Mouse (Mus musculus) ZHBTc4 (cell line): Measurements from ENCODE around the gene Cracr2b.
A peak's percentile ranks its signal among the peaks of the same experiment; 100 is the strongest.

ENCODE experiments used
- DNase-seq: peaks from one replicate; pipeline ENCODE4 v3.0.0-alpha.2; 2011; ENCODE audit warnings: low read depth, low spot score

The Cracr2b gene

DNA sequence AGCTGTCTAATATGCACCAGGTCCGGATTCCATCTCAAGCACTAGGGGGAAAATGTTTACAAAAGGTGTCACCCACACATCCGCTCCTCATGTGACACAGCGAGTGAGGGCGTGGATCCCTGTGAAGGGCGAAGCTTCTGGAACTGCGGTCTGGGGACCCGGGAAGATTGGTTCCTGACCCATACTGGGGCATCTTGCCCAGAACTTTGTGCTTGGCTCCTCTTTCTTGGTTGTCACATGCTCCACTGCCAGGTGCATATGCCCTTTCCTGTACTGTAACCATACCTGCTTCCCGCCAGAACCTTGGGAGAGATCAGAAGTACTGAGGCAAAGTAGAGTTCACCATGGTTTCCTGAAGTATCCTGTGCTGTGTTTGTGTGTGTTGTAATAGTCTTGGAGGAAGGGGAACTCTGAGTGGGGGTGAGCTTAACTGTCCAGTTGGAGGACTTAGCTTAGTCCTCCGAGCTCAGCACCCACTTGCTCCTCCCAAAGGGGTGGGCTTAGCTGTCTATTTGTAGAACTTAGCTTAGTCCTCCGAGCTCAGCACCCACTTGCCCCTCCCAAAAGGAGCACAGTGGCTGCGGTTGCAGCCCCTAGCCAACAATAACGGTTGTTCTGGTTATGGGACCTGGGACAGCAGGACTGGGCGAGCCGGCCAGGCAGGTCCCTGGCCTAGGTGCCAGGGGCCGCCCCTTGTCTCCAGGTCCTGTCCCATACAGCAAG is at the start of gene Cracr2b:
Gene Cracr2b (plus strand): TSS at position 704 of the 723 bp plus-strand sequence.
- DNase-seq, result no peak

DNA sequence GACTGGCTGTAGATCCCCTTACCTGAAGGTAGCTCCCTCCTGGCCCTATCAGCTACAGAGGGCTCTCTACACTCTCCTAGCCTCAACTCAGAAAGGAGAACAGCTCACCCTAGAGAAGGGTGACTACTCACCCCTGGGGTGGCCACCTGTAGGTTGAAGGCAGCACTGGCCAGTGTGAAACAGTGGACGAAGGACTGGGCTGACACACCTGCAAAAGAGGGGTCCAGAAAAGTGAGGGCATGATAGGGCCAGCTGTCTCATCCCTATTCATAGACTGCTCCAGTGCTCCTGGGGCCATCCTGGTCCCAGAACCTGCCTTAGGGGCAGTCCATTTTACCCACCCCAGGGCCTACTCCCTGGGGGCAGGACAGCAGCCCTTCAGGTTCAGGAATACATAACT is 49.2 kb upstream of the Cracr2b start:
- no peak for DNase-seq

DNA sequence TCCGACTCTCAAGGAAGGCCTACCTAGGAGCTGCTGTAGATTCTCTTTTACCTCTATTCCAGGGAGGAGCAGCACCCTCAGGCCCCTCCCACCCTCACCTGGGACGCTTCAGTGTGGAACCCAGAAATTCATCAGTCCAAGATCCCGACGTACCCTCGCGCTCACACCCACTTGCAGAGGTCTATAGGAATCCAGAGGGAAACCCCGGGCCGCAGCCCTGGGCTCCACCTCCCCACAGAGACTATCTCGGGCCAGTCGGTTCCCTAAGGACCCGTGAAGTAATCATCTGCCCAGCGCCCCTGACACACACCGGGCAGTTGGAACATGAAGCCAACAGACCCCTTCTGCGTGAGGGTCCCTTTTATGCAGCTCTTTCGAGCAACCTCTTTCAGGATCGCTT is 47.6 kb upstream of the Cracr2b start:
- peak; percentile 47 for DNase-seq

DNA sequence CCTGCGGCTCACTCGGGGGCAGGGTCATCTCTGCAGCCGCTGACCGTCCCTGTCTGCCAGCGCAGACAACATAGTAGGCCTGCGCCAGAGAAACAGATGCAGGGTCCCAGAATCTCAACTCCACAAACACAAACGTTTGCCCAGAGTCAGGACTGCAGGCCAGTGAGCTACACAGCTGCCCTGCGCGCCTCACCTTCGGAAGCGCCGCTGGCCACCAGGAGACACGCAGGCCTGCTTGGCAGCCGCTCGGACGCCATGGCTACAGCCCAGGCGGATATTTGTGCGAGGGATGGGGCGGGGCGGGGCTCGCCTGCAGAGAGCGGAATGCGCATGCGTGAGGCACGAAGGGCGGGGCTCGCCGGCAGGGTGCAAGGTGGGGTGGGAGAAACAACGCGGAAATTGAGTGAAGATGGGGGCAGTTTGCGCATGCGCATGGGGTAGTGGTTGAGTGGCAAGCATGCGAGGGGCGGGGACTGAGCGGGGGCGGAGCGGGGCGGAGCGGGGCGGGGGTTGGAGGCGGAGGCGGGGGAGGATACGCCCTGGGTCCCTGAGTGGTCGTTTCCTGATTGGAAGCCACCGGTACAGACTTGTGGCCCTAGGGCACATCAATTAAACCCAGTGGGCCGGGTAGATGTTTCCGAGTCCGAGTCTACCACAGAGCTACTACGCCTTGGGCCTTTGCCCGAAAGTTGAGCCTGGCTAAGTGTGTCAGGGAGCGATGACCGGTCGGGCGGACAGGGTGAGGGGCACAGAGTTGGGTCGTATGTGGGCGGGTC is 46.9 kb upstream of the Cracr2b start, which contains the start of gene Gatd1:
Gene Gatd1 (minus strand): TSS at position 328 of the 776 bp plus-strand sequence.
- DNase-seq, result peak; percentile 99

- peak; percentile 42 for DNase-seq
These were observed 44.6 kb upstream of the Cracr2b start for GRCm38 (mm10) chr7:141416144-141416841.

DNA sequence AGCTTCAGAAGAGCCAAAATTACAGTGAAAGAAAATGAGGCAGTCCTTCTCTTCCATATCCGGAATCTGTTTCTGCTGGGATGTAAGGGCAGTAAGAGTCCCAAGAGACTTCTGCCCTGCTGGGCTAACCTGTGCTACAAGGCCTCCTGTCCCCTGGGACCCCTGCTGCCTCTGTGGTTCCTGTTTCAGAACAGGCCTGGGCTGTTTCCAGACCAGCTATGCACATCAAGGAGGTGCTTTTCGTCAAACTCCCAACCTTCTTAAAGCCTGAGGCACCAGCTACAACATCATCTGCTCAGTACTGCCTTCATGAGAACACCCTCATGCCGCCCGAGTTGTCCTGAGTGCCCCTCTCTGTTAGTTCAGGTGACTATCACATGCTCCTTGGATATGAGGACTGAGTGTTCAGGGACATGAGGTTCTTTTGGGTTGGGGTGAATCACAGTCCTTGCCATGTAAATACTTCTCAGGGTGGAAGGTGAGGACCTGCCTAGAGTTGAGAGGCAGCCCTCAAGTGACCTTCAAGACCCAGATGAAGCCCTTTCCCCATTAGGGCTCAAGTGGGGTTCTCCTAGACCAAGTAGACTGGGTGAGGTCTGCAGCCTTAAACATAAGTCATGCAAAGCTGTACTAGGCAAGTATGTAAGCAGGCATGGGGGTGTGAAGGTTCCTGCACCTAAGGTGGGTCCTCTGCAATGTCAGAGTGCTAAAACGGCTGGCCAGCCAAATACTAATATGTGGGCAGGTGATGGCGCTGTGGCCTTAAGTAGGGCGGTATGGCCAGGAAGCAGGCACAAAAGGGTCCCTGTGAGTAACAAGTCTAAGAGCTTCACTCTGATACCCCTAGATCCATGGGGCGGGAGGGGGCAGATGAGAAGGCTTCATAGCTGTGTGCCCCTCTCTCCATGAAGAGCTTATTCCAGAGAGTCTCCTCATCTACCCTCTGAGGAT is 42.9 kb upstream of the Cracr2b start:
- DNase-seq, result no peak

- no peak for DNase-seq
These were observed 41.9 kb upstream of the Cracr2b start for GRCm38 (mm10) chr7:141418970-141419369.

- DNase-seq, result no peak
These were observed 40.7 kb upstream of the Cracr2b start for GRCm38 (mm10) chr7:141420030-141420702.

DNA sequence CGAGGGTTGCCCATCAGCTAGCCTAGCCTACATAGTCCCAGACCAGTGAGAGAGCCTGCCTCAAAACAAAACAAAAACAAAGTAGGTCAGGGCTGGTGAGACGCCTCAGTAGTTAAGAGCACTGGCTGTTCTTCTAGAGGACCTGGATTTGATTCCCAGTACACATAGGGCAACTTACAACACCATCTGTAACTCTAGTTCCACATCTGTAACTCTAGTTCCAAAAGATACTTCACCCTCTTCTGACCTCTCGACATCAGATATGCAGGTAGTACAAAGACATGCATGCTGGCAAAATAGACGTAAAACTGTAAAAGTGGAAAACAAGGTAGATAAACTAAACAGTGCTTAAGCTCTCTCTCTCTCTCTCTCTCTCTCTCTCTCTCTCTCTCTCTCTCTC is 37.1 kb upstream of the Cracr2b start:
- DNase-seq, result no peak

GRCm38 (mm10) chr7:141426948-141427730 is 33.8 kb upstream of the Cracr2b start:
- no peak for DNase-seq

DNA sequence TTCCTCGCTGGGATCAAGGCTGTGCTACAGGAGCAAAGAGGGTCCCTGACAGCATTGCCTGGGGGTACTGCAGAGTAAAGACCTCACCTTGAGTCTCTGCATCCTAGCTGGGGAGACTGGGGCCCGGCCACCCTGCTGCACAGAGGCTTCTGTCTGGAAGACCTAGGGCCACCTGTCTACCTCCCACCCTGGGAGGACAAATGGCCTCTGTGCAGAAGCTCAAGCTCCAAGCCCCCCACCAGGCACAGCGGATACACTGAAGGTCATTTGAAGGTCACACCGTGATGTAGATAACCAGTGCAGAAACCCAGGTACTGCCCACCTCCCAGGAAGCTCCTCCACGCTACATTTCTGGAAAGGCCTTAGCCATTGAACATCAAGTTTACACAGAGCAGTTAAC is 32.2 kb upstream of the Cracr2b start:
- DNase-seq, result no peak

DNA sequence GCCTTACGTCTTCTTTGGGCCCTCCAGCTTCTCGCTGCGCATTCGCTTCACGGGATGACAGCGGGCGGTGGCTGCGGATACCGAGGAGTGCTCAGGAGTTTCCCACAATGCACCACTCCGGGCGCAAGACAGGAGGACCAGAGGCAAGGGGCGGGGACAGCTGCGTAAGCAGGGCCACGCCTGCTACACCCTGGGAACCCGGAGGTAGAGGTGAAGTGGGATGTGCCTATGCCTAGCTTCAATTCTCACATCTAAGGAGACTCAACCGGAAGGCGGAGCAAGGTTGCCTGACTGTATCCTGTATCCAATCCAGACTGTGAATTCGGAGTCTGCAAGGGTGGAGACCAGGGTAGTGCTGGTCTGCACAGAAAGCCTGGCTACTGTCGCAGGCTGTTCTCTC is 31.6 kb upstream of the Cracr2b start, which contains the start of gene Cend1:
Gene Cend1 (minus strand): TSS at position 182 of the 400 bp plus-strand sequence.
- DNase-seq, result peak; percentile 93

- DNase-seq, result no peak
These were observed 30.9 kb upstream of the Cracr2b start for GRCm38 (mm10) chr7:141429840-141430584.

DNA sequence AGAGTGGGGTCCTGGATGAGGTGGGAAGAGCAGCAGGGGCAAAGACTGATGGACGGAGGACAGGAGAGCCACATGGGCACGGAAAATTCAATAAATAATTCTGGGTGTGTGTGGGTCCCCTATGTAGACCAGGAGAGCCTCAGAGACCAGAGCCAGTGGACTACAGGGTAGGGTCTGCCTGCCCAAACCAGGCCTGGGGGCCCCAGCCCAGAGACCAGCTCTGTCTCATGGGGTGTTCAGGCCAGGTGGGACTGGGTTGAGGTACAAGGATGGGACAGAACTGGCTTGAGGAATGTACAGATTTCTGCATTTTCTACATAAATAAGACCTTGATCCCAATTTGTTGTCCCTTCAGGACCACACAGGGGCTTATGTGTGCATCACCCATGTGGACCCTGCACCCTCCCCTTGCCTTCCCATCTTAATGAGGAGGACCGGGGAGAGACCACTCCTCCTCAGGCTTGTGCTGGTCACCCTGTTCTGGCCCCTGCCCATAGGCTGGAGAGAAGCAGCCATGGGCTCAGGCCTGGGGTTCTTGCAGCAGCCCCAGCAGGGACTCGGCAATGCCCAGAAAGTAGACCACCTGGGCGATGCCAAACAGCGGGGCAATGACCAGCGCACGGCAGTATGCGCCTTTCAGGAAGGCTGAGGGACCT is 30.2 kb upstream of the Cracr2b start:
- DNase-seq, result no peak

DNA sequence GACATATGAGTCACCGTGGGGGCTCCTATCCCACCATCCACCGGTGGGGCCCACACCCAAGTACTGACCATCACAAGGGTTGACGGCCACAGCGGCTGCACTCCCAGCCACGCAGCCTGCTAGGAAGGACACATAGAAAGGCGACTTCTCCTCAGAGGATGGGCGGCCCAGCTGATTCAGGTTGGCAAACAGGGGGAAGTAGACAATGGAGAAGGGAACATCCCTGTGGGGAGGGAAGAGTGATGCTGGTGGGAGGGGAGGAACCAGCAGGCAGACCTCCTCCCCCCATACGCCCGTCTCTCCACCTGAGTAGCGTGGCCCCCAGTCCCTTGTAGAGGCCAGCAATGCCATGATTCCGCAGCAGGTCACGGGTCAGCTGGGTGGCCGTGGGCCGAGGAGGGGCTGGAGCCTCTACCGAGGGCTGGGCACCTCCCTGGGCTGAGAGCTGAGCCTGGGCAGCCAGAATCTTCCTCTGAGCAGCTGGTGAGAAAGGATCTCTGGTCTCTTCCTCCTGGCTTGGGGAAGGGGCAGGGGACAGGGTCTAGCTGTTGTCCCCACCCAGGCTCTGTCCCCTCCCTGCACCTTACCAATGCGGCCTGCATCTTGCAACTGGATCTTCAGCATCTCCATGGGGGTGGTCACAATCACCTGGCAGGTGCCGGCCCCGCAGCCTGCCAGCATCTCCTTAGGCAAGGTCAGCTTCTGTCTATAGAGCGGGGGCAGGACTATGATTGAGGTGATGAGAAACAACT is 29.3 kb upstream of the Cracr2b start:
- DNase-seq, result no peak

DNA sequence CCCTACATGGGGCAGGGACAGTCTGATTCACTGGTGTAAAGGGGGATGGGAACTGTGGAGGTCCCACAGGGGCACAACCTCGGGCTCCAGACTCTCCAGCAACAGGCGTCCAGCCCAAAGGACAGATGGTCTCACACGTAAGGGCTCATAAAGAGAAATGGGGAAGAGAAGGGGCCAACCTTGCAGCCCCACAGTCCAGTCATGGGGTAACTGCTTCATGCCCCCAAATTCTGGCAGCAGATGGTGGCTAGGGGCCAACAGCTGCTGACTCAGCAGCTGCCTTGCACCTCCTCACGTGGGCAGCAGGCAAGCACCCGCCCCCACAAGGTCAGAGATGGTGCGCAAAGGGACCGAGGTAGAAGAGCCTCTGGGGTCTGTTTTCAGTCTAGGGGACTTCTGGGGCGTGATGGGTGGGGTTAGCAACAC is 28.7 kb upstream of the Cracr2b start:
- DNase-seq, result no peak

GRCm38 (mm10) chr7:141432741-141433516 is 28.0 kb upstream of the Cracr2b start:
- no peak for DNase-seq
